Mouse (Mus musculus) Patski (cell line): ENCODE results near the gene Msh5. TPM values are rescaled to one million over a fixed set of nuclear protein-coding genes. Genes with fewer than 3 reads are reported as not detected.

Experiments
- ATAC-seq: fragments of 100-300 bp; one replicate; pipeline ENCODE4 v1.8.0; 2021
- CTCF ChIA-PET: fragments of 350-600 bp; sonication (Branson Sonifier 250); formaldehyde crosslinking; loops from one replicate; lab custom pipeline; 2022; ENCODE audit warnings: inconsistent platforms; lab: Charles Lee
- POLR2A ChIA-PET: fragments of 350-600 bp; sonication (Branson Sonifier 250); formaldehyde crosslinking; loops from one replicate; lab custom pipeline; 2022; ENCODE audit warnings: antibody characterized with exemption, inconsistent platforms; lab: Charles Lee
- DNase-seq: peaks from one replicate; pipeline ENCODE4 v3.0.0-alpha.2; 2011; ENCODE audit warnings: low read depth, low spot score
- H3K27me3 ChIP-seq: fragments of 371-371 bp; one replicate; pipeline ENCODE4 v1.5.1; 2021
- CTCF ChIP-seq: fragments of 100-300 bp; IDR thresholded peaks from one replicate; pipeline ENCODE4 v1.5.1; 2021
- in situ Hi-C: fragments of 300-500 bp; cut with MboI; formaldehyde crosslinking; loops from 3 replicates; pipeline ENCODE4 v1.11.1; 2018; ENCODE audit warnings: low pct_unique_long_range_greater_than_20kb, mixed read lengths
- polyA plus RNA-seq: library from polyadenylated mRNA; unstranded; gene quantifications from one replicate; pipeline ENCODE4 v1.2.3, GENCODE M21; 2021

Gene Msh5
- polyA plus RNA-seq, 1 experiment from 2014 or later = 2.9 TPM

- in situ Hi-C loops = loop anchor here (5.0 kb wide), 2 partner anchors 39 to 89 kb away; no protein-coding TSS in a partner anchor
- ATAC-seq = no peak
- POLR2A ChIA-PET = no interaction called here
- H3K27me3 ChIP-seq = no peaks in the 10 kb centered on the region
- CTCF ChIA-PET = interaction anchor here (0.5 to 0.8 kb wide), 2 partner anchors 28 to 36 kb away, joined by 3 read pairs; partner anchors contain the start of gene Ddah2
- no peak for TF ChIP-seq CTCF
- no peak for DNase-seq
Measured at GRCm38 (mm10) chr17:35023756-35024155, 22.8 kb downstream of the Msh5 start.

- no peak for TF ChIP-seq CTCF
- in situ Hi-C loops = loop anchor here (5.0 kb wide), 2 partner anchors 39 to 89 kb away; no protein-coding TSS in a partner anchor
- DNase-seq (no peak), ATAC-seq (no peak)
- H3K27me3 ChIP-seq = no peaks in the 10 kb centered on the region
- POLR2A ChIA-PET = no interaction called here
- CTCF ChIA-PET = interaction anchor here (0.5 to 2.7 kb wide), 4 partner anchors 19 to 98 kb away, joined by 3 to 12 read pairs (median 4); partner anchors contain the start of gene Gpank1
Measured at GRCm38 (mm10) chr17:35023221-35023620, 23.3 kb downstream of the Msh5 start.

DNA sequence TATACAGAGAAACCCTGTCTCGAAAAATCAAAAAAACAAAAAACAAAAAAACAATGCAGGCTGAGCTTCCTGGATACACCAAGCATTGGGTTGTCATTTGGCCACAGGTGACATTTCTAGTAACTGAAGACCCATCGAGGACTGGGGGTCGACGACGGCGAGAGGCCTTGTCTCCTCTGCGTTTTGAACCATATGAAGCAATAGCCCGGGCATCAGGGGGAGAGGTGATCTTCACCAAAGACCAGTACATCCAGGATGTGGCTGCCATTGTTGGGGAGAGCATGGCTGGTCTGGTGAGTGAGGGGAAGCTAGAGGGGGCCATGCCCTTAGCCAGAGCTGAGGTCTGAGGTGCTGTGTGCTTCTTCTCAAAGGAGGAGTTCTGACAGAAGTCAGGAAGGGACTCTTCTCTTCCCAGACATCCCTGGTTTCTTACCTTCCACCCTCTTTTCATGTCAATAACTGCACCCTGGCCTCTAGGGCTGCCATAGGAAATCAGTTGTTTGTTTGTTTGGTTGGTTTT lies 23.9 kb downstream of the Msh5 start:
- in situ Hi-C loops = loop anchor here (5.0 kb wide), 2 partner anchors 40 to 90 kb away; no protein-coding TSS in a partner anchor
- no peak for ATAC-seq
- CTCF ChIA-PET = interaction anchor here (1.1 to 2.7 kb wide), 5 partner anchors 10 to 98 kb away, joined by 3 to 12 read pairs (median 4); partner anchors contain the start of gene Gpank1

DNA sequence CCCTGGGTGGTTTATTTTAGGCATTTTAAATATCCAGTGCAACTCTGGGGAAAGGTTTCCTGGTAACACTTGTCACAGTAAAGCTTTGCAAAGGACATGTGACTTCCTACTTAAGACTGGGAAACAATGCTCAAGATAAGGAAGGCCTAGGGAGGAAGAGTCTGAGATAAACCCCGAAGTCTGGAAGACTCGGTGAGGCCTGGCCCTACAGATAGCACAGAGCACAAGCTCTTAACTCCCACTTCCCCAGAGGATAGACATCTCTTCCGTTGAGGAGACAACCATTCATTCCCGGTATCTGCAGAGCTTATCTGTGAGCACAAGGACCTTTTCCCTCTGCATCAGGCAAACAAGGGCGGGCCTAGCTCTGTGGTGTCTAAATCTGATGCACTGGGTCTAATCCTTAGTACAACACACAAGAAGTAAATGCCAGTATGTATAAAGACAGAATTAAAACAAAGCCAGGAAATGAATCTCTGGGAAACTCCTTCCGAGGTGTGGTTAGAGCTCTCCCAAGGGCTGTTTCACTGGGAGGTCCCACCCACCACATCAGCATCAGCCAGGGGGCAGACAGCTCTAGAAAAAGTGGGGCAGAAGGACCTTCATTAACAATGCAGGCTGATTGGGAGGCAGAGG lies 24.6 kb downstream of the Msh5 start:
- ATAC-seq = no peak
- no peaks in the 10 kb centered on the region for H3K27me3 ChIP-seq
- DNase-seq = no peak
- TF ChIP-seq CTCF = no peak
- in situ Hi-C loops = loop anchor here (5.0 kb wide), 2 partner anchors 40 to 90 kb away; no protein-coding TSS in a partner anchor
- ChIA-PET POLR2A (interaction anchor here (0.6 to 2.1 kb wide), 6 partner anchors 25 to 99 kb away, joined by 3 to 9 read pairs (median 3); partner anchors contain the start of genes Clic1 and Gpank1), CTCF (interaction anchor here (0.9 to 2.7 kb wide), 15 partner anchors 11 to 99 kb away, joined by 3 to 12 read pairs (median 4); partner anchors contain the start of genes Clic1, Gpank1 and Ly6g6e)

More for the DNA sequence above, 23.9 kb downstream of the Msh5 start:
- no peak for TF ChIP-seq CTCF
- H3K27me3 ChIP-seq = no peaks in the 10 kb centered on the region
- DNase-seq = no peak
- POLR2A ChIA-PET = interaction anchor here (1.3 to 2.1 kb wide), 2 partner anchors 29 to 37 kb away, joined by 3 to 9 read pairs; no protein-coding TSS in a partner anchor

- no peaks in the 10 kb centered on the region for H3K27me3 ChIP-seq
- ChIA-PET POLR2A (interaction anchor here (0.6 to 2.2 kb wide), 7 partner anchors 25 to 100 kb away, joined by 3 to 9 read pairs (median 3); partner anchors contain the start of genes Clic1, Ddah2 and Gpank1), CTCF (interaction anchor here (0.7 to 2.7 kb wide), 19 partner anchors 14 to 100 kb away, joined by 3 to 12 read pairs (median 4); partner anchors contain the start of genes Clic1, Gpank1, Ly6g6e and Ly6g6f)
- in situ Hi-C loops = loop anchor here (5.0 kb wide), 2 partner anchors 41 to 91 kb away; no protein-coding TSS in a partner anchor
- ATAC-seq (no peak), DNase-seq (no peak)
- no peak for TF ChIP-seq CTCF
Measured at GRCm38 (mm10) chr17:35021163-35021808, 25.3 kb downstream of the Msh5 start.

- CTCF ChIA-PET = interaction anchor here (0.7 to 2.7 kb wide), 14 partner anchors 15 to 87 kb away, joined by 3 to 12 read pairs (median 4); partner anchors contain the start of genes Clic1, Ly6g6e and Ly6g6f
- ATAC-seq = no peak
Measured at GRCm38 (mm10) chr17:35020551-35020950, 26.0 kb downstream of the Msh5 start.

GRCm38 (mm10) chr17:35019894-35020293 lies 26.7 kb downstream of the Msh5 start:
- in situ Hi-C loops = loop anchor here (5.0 to 10.0 kb wide), 3 partner anchors 42 to 215 kb away; partner anchors contain the start of genes Atp6v1g2 and Nfkbil1
- no peaks in the 10 kb centered on the region for H3K27me3 ChIP-seq
- ChIA-PET POLR2A (interaction anchor here (2.2 kb wide), 1 partner anchor 39 kb away, joined by 9 read pairs; the partner anchor contains the start of gene Ddah2), CTCF (interaction anchor here (0.9 to 2.0 kb wide), 4 partner anchors 8 to 87 kb away, joined by 3 to 8 read pairs (median 3); partner anchors contain the start of gene Sapcd1)
- ATAC-seq (no peak), DNase-seq (no peak)
- no peak for TF ChIP-seq CTCF

More at GRCm38 (mm10) chr17:35020551-35020950, 26.0 kb downstream of the Msh5 start:
- DNase-seq = no peak
- POLR2A ChIA-PET = interaction anchor here (2.1 to 2.2 kb wide), 2 partner anchors 31 to 39 kb away, joined by 9 read pairs; partner anchors contain the start of gene Ddah2
- no peaks in the 10 kb centered on the region for H3K27me3 ChIP-seq
- in situ Hi-C loops = loop anchor here (5.0 kb wide), 2 partner anchors 42 to 92 kb away; no protein-coding TSS in a partner anchor
- TF ChIP-seq CTCF = no peak

GRCm38 (mm10) chr17:35018171-35018570 lies 28.4 kb downstream of the Msh5 start:
- in situ Hi-C loops = loop anchor here (10.0 kb wide), 1 partner anchor 217 kb away; the partner anchor contains the start of genes Atp6v1g2 and Nfkbil1
- ChIA-PET CTCF (interaction anchor here (1.4 kb wide), 1 partner anchor 88 kb away, joined by 4 read pairs; no protein-coding TSS in a partner anchor), POLR2A (interaction anchor here (1.0 to 1.6 kb wide), 3 partner anchors 18 to 103 kb away, joined by 3 read pairs; partner anchors contain the start of gene Gpank1)
- no peaks in the 10 kb centered on the region for H3K27me3 ChIP-seq
- no peak for TF ChIP-seq CTCF
- ATAC-seq = no peak
- no peak for DNase-seq

GRCm38 (mm10) chr17:35017706-35018030 lies 28.9 kb downstream of the Msh5 start:
- in situ Hi-C loops = loop anchor here (10.0 kb wide), 1 partner anchor 217 kb away; the partner anchor contains the start of genes Atp6v1g2 and Nfkbil1
- H3K27me3 ChIP-seq = no peaks in the 10 kb centered on the region
- CTCF ChIA-PET = interaction anchor here (1.4 kb wide), 1 partner anchor 89 kb away, joined by 4 read pairs; no protein-coding TSS in a partner anchor
- no peak for TF ChIP-seq CTCF
- DNase-seq = no peak
- no peak for ATAC-seq
- POLR2A ChIA-PET = interaction anchor here (1.0 to 1.5 kb wide), 3 partner anchors 17 to 103 kb away, joined by 3 to 4 read pairs (median 3); partner anchors contain the start of gene Gpank1
